Mouse (Mus musculus) layer of hippocampus, adult 11-12 months (tissue): ENCODE results near the gene Mlxipl.
A peak's percentile ranks its signal among the peaks of the same experiment; 100 is the strongest.

ENCODE experiments used
- DNase-seq: peaks from one replicate; pipeline ENCODE4 v3.0.0; 2022; ENCODE audit warnings: low spot score

The Mlxipl gene

DNA sequence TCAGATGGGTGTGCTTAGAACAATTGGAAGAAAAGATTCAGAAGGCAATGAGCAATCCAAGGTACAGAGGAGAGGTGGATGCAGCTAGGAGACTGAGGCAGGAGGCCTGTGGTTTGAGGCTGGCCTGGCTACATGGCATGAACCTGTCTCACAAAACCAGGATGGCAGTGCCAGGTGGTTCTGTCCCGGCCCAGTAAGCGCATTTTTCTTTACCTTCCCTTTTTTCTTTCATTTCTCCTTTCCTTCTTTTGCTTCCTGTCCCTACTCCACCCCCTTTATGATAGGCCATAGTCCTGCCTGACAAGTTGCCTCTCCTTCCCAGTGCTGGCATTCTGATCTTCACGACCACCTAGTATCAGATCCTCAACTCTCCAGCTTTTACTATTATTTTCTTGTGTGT is 95.3 kb downstream of the Mlxipl start:
- DNase-seq: no peak

DNA sequence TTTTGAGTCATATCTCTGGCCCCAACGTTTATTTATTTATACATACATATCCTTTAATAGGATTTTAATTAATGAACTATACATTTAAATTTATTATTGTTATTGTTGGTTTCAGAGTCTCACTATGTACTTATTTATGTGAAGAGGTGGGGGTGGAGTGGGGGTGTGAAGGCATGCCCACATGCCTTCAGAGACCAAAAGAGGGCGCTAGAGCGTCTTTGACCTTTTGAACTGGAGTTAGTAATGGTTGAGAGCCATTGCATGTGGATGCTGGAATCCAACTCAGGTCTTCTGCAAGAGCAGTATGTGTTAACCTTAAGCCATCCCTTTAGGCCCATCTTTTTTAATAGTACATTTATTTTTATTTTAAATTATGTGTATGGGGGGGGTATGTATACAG is 95.9 kb downstream of the Mlxipl start:
- DNase-seq: no peak

DNA sequence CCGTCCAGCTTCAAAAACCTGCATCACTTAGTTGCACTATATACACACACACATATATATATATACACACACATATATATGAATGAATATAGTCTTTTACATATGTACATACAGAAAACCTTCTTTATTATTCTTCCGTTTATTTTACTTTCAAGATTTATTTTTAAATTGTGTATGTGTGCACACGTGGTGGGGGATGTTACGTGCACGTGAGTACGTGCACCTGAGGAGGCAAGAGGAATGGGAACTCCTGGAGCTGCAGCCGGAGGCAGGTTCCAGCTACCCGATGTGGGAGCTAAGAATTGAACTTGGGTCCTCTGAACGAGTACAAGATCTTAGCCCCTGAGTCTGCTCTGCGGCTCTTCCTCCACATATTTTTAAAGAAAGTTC is 96.5 kb downstream of the Mlxipl start:
- DNase-seq: no peak

DNA sequence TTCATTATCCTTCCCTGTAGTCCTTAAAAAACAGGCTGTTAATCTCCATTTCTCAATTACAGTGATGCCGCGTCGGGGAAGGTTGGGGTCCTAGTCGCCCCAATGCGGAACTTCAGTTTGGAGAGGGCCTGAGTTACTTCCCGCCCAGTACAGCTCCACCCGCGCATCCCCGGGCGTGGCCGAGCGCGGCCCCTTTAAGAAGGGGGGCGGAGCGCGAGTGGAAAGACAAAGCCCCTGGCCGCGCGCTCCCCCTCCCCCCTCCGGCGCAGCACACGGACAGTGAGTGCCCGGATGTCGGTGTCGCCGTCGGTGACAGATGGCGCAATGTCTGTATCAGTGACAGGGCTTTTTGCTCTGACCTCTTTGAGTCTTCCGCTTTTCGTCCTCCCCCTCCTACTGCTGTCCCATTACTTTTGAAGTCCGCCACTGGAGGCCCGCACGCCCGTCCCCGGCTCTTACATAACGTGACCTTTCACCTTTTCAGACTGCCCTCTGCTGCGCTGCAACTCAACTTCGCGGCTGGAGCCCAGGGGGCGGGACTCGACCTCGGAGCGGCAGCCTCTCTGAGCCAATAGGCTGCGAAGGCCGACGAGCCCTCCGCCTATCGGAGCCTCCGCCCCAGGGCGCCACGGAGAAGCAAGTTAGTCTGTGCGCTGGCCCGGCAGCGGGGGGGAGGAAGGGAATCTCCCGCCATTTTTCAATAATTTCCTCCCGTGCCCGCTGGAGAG is 97.1 kb downstream of the Mlxipl start, which contains the start of gene Baz1b:
Gene Baz1b, plus strand, starts transcription at position 644 of the 728 bp plus-strand sequence.
- DNase-seq: peak; percentile 99

DNA sequence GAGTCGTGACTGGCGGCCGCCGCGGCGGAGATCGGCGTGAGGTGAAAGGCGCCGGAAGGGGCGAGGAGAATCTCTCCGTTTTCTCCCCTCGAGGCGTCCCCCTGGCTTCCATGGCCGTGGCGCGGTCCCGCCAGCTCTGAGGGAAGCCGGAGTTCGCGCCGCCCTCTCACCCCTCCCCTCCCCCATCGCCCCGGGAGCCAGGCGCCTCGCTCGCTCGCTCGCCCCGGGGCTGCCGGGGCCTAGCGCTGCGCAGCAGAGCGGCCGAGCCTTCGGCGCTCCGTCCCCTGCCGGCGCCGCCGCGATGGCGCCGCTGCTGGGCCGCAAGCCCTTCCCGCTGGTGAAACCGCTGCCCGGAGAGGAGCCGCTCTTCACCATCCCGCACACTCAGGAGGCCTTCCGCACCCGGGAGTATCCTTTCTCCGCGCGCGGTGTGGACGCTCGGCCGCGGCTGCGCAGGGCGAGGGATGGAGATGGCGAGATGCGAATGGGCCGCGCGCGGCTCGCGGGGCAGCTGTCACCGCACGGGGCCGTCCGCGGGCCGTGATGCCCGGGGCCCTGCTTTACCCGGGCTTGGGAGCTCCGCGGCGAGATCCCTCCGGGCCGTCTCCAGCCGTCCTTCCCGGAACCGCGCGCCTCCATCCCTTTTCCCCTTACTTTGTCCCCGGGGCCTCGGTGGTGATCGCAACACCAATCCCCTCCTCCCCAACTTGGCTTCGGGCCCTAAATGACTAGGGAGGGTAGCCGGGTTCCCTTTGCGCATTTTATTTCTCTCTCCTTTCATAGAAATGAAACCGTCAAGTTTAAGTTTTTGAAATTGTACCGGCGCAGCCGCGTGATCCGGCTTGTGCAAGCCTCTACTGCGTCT is 97.9 kb downstream of the Mlxipl start:
- no peak for DNase-seq
